Mouse (Mus musculus) v-Abl transformed pro-B cells (cell line): Measurements from ENCODE around the gene Ttf1.
"Not testable (repeated sequence)": the region's sequence is repeated elsewhere in the genome, so short reads cannot be mapped to it uniquely, and the experiment has no call there.

Experiments
- in situ Hi-C, 2 experiments: fragments of 400-800 bp; cut with MboI; formaldehyde crosslinking; loops; one replicate each; pipeline ENCODE4 v1.15.1; 2025; ENCODE audit not compliant: unreplicated experiment in 2 of 2

Ttf1 gene

GRCm38 (mm10) chr2:29054545-29054935 lies 5.5 kb upstream of the Ttf1 start:
- in situ Hi-C loops: loop anchor here (5.0 to 10.0 kb wide), 8 partner anchors 77 to 548 kb away; partner anchors contain the start of gene Ntng2 (in 1 of the 2)

- in situ Hi-C loops: loop anchor here (5.0 to 10.0 kb wide), 8 partner anchors 78 to 547 kb away; partner anchors contain the start of gene Ntng2 (in 1 of the 2)
These were observed 5.1 kb upstream of the Ttf1 start, which contains the start of gene Cfap77 for GRCm38 (mm10) chr2:29054991-29055390. Cfap77 (minus strand) TSS chr2:29055066.

GRCm38 (mm10) chr2:29065796-29066195 lies 5.7 kb downstream of the Ttf1 start:
- in situ Hi-C loops: no loop called here

- in situ Hi-C loops: no loop called here
These were observed 6.3 kb downstream of the Ttf1 start for GRCm38 (mm10) chr2:29066410-29066809.

GRCm38 (mm10) chr2:29074676-29075075 lies 14.6 kb downstream of the Ttf1 start:
- in situ Hi-C loops: no loop called here

- in situ Hi-C loops: no loop called here
These were observed 15.4 kb downstream of the Ttf1 start for GRCm38 (mm10) chr2:29075331-29076070.

- in situ Hi-C loops: no loop called here
These were observed 16.2 kb downstream of the Ttf1 start for GRCm38 (mm10) chr2:29076226-29076625.

- in situ Hi-C loops: loop anchor here (5.0 kb wide), 1 partner anchor 45 kb away; no protein-coding TSS in a partner anchor
These were observed 21.9 kb downstream of the Ttf1 start for GRCm38 (mm10) chr2:29081965-29082364.

- in situ Hi-C loops: no loop called here
These were observed 26.0 kb downstream of the Ttf1 start for GRCm38 (mm10) chr2:29086026-29086425.

GRCm38 (mm10) chr2:29089276-29089675 lies 29.2 kb downstream of the Ttf1 start:
- in situ Hi-C loops: not testable (repeated sequence)

- in situ Hi-C loops: no loop called here
These were observed 35.6 kb downstream of the Ttf1 start for GRCm38 (mm10) chr2:29095674-29096073.

- in situ Hi-C loops: no loop called here
These were observed 36.7 kb downstream of the Ttf1 start for GRCm38 (mm10) chr2:29096751-29097150.

- in situ Hi-C loops: no loop called here
These were observed 37.4 kb downstream of the Ttf1 start for GRCm38 (mm10) chr2:29097465-29097864.

GRCm38 (mm10) chr2:29097955-29098354 lies 37.9 kb downstream of the Ttf1 start:
- in situ Hi-C loops: not testable (repeated sequence)

- in situ Hi-C loops: no loop called here
These were observed 38.7 kb downstream of the Ttf1 start for GRCm38 (mm10) chr2:29098786-29099185.

- in situ Hi-C loops: no loop called here
These were observed 39.6 kb downstream of the Ttf1 start for GRCm38 (mm10) chr2:29099646-29100045.

GRCm38 (mm10) chr2:29100822-29101534 lies 40.9 kb downstream of the Ttf1 start:
- in situ Hi-C loops: no loop called here

- in situ Hi-C loops: not testable (repeated sequence)
These were observed 42.6 kb downstream of the Ttf1 start for GRCm38 (mm10) chr2:29102416-29103377.

GRCm38 (mm10) chr2:29120969-29121368 lies 60.9 kb downstream of the Ttf1 start:
- in situ Hi-C loops: no loop called here

GRCm38 (mm10) chr2:29122446-29122845 lies 62.4 kb downstream of the Ttf1 start:
- in situ Hi-C loops: no loop called here
